Mouse (Mus musculus): ENCODE measurements around the gene Gm20388.

DNA sequence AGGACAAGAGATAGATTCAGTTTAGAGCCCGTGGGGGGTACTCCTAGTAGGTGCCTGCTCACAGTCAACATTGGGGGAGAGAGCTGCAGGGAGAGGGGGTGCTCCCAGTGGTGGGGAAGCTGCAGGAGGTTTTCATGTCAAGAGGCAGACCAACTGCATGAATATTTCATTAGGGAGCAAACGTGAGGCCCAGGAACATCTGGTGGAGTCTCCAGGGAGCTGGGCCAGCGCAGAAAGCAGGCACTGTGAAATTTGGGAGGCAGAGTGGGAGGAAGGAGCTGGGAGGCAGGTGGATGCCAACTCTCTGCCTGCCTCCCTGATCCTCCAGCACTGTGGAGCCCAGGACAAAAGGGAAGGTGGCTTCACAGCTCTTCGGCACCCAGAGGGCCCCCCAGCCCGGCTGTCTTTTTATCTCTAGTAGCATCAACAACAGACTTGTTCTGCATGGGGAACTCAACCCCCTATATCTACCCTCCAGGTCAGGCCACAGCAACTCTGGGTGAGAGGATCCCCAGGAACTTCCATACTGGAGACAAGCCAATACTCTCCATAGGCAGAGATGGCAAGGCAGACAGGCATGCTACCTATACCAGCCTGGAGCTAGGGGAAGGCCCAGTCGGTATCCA is 2838.8 kb downstream of the Gm20388 start:
- TF ChIP-seq CTCF (IDR thresholded peaks at IDR 0.05; ENCODE audit: control insufficient read depth, insufficient read depth, low read length) (no peak), POLR2A (IDR thresholded peaks at IDR 0.05; ENCODE audit: borderline replicate concordance, control insufficient read depth, low read depth, low read length) (no peak)

Measured in bone marrow, adult 2 months (tissue).